Mouse (Mus musculus) lung, postnatal 10 days (tissue): ENCODE measurements at regions not wholly inside any gene's neighbourhood (a gene's known extent, or its start where the extent isn't known, plus 50 kb on each side); places are given as distances from the start of the nearest gene placed in this dataset.

Experiments used
- DNase-seq: peaks from one replicate; pipeline ENCODE4 v3.0.0; 2021

DNA sequence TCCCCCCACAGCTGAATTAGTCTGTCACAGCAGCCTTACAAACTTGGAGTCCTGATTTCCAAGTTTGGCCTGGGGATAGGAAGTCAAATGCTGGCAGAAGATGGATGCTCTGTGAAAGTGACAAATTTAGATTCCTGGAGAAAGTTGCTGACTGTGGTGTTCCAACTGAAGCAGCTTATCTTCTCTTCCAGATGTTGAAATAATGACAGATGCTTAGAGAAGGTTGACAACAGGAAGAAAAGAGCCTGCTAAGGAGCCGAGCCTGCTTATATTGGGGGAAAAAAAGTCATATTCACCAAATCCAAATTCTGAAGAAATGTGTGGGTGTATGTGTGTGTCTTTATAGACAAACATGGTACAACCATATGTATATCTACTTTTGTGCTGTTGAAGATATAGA lies 1380.4 kb upstream of the Cdh8 start:
- DNase-seq: no peak

DNA sequence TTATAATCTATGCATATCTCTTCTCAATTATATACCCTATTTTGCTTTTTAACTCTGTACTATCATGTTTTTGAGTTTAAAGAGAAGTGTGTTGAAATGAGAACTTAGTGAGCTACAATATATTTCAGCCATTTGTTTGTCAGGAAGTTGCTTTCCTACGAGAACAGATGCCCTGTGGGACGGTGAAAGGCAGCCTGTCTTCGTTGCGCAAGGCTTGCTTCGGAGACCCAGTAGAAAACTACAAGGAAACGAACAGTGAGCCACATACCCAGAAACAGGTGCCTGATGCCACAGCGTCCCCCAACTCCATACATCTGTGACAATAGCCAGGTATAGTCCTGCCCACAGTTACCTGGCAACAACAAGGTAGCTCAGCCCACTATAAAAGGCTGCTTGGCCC lies 1377.7 kb upstream of the Cdh8 start:
- DNase-seq: no peak

GRCm38 (mm10) chr8:100790592-100791141 lies 1374.4 kb upstream of the Cdh8 start:
- no peak for DNase-seq

GRCm38 (mm10) chr8:100788132-100788531 lies 1371.9 kb upstream of the Cdh8 start:
- no peak for DNase-seq

- DNase-seq: peak; percentile 10
Measured at GRCm38 (mm10) chr8:100772742-100773370, 1356.6 kb upstream of the Cdh8 start.

DNA sequence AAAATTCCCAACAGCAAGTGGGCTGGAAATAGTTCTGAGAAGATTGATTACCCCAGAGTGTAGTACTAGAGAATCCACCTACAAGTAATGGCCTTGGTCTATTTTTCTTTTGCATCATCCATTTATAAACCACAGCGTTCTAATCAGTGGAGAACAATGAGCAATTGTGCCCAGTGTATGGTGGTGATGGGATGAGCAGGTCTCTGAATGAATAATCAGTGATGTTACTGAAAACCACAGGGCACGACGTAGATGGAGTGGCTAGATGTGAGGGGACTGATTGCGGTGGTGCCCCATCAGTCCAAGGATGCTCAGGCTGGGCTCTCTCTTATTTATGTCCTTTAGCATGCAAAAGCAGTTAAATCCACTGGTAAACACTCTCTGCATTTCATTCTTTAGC lies 1353.3 kb upstream of the Cdh8 start:
- no peak for DNase-seq

- DNase-seq: no peak
Measured at GRCm38 (mm10) chr8:100733927-100734326, 1317.7 kb upstream of the Cdh8 start.

DNA sequence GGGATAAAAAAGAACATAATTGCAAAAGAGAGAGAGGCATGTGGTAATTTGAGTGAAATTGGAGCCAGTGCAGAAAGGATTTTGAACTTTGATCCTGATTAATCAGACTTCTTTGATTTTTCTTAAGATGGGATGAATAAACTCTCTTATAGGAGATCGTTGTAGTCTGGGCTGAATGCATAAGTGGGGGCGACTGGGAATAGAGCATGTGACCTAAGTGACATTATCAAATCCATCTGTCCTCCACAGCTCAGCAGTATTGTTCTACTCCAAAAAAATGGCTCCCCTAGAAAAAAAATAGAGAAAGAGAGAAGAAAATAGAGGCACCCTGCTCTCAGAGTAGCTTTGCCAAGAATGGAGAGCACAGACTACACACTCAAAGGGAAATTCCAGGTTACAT lies 1286.1 kb upstream of the Cdh8 start:
- no peak for DNase-seq

DNA sequence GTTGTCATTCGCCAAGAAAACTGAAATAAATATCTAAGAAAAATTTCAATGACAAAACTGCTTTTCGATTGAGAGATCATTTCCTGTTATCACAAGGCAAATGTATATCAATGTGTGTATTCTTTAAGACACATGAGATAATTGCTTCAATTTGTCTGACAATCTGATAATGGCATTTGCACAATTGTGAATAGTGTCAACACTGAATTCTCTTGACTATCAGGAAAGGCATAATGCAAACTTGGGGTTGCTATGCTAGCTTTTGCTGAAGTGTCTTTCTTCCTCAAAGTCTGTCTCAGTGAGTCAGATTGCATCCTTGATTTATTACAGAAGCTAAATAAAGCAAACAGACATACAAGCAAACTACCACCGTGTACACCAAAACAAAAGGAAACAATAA lies 1278.8 kb upstream of the Cdh8 start:
- DNase-seq: no peak

- no peak for DNase-seq
Measured at GRCm38 (mm10) chr8:100678580-100678979, 1262.3 kb upstream of the Cdh8 start.
